Mouse (Mus musculus) yolk sac, embryonic 10.5 days (tissue): ENCODE data around the gene Ankrd27.
"Not testable (repeated sequence)": the region's sequence is repeated elsewhere in the genome, so short reads cannot be mapped to it uniquely, and the experiment has no call there.

Source experiments
- DNase-seq: peaks from one replicate; pipeline ENCODE4 v3.0.0-alpha.2; 2017; ENCODE audit warnings: low spot score

Ankrd27 gene

DNA sequence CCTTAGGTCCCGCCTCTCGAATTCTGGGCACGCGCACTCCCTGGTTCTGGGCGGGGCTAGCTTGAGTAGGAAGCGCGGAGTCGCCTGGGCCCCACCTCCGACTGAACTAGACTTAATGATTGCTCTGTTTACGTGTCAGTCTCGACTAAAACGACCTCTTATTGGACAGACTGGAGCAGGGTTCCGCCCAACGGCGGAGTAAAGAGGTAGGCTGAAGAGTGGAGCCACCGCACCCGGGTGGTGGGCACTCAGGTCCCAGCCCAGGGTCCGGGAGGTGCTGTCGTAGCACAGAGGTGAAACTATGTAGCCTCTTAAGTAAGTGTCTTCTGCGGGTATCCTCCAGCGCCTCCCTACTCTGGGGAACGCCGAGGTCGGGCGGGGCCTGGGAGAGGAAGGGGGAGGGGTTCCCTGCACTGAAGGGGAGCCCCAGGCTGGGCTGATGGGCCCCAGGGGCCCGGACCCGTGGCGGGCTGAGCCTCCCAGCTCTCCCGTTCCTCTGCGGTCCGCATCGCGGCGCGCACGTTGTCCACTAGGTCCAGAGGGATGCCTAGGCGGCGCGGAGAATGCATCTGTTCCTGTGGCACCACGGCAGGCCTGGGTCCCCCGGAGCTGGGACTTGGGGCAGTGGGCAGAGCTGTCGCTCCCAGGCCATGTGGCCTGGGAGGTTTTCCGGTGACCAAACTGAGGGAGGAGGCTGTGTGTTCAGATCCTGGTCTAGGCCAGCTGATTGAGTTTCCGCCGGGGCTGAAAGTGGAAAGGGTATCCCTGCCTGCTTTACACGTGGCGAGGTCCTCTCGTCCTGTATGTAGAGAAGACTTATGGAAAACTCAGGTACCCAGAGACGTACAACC, at the start of gene Ankrd27:
Ankrd27 (plus strand) TSS at position 190 of the 851 bp plus-strand sequence.
- peak; percentile 96 for DNase-seq

- no peak for DNase-seq
Observed at GRCm38 (mm10) chr7:35537562-35537961, 48.5 kb upstream of the Ankrd27 start, which contains the start of gene Tdrd12. TSS of gene Tdrd12 (minus strand) at chr7:35537745.

DNA sequence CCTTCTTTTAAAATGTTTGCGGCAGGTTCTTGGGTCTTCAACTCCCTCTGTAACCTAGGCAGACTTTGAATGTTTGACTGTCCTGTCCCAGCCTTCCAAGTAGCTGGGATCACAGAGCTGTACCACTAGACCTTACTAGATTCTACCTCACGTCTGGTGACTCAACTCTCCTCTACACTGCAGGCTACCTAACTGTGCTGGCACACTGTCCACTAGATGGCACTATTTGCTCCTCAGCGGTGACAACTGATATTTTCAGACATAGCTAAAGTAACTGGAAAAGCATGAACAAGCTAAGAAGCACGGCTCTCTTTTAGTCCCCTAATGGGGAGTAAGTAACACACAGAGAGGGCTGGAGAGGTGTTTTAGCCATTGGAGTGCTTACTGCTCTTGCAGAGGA, 40.2 kb upstream of the Ankrd27 start:
- DNase-seq: peak; percentile 42

GRCm38 (mm10) chr7:35553751-35554604, 32.1 kb upstream of the Ankrd27 start:
- DNase-seq: no peak

DNA sequence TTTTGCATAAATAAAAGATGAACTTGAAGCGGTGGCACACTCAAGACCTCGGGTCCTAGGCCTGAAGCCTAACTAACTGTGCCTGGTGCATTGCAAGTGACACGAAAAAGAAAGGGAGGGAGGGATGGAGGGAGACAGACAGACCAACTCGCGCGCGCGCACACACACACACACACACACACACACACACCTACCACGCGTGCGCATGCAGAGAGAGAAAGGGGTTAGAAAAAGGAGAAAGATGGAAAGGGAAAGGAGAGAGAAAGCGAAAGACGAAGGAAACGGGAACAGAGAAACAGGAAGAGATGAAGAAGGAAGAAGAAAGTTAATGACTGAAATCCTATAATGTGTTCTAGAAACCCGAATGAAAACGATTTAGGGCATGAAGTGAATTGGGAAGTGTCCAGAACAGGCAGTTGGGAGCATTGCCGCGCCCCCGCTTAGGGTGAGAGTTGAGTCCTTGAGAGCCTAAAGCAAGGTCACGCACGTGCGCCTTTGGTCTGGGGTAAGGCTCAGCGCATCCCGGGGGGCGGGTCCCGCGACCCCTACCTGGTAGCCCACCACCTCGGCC, 31.4 kb upstream of the Ankrd27 start:
- DNase-seq: peak; percentile 18

DNA sequence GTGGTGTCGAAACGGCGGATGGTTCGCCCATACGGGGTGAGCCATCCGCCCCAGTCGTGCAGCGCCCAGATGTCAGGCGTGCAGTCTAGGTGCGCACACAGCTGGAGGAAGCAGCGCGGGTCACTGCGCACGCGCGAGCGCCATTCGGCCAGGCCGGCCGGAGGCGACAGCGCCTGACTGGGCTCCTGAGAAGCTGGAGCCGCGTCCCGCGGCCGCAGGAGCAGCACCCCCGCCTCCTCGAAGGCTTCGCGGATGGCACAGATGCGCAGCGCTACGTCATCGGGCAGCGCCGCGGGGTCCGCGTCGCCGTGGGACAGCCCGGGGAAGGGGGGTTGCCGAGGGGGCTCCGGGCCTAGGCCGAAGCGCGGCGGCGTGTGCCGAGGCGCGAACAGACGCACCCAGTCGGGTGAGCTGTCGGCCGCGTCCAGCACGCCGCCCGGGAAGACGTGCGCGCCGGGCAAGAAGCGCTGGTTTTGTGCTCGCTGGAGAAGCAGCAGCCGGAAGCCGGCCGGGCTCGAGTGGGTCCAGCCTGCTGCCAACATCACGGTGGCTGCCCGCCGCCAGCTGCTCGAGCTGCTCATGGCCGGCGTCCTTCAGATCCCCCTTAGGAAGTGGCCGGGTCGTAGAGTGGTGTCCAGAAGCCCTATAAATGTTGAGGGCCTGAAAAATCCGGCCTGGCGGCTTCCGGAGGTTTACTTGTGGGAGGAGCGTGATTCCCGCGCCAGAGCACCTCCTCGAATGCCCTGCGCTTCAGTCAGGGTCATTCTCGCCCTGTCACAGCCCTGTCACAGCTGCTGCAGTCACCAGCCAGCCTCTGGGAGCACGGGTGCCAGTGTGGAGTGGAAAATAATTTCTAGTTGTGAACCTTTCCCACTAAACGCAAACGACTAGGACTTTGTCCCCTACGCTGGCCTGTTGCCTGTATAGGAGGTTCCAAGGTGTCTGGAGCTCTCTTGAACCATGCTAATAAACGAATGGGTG, 30.5 kb upstream of the Ankrd27 start:
- DNase-seq: peak; percentile 88

DNA sequence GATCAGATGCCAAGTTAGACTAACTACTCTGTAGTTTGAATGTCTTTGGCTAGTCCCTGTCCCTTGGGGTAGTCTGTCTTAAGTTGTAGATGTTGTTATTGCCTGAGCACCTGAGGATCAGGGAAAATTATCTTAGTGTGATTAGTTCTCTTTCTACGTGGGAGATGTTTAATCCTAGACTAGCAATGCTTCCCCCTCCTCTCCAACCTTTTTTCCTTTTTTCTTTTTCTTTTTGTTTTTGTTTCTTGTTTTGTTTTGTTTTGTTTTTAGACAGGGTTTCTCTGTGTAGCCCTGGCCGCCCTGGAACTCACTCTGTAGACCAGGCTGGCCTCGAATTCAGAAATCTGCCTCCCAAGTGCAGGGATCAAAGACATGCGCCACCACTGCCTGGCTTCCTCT, 29.8 kb upstream of the Ankrd27 start, which contains the start of gene Nudt19:
Nudt19 (minus strand) TSS at position 100 of the 399 bp plus-strand sequence.
- DNase-seq: no peak

GRCm38 (mm10) chr7:35556905-35557304, 29.1 kb upstream of the Ankrd27 start:
- DNase-seq: no peak

DNA sequence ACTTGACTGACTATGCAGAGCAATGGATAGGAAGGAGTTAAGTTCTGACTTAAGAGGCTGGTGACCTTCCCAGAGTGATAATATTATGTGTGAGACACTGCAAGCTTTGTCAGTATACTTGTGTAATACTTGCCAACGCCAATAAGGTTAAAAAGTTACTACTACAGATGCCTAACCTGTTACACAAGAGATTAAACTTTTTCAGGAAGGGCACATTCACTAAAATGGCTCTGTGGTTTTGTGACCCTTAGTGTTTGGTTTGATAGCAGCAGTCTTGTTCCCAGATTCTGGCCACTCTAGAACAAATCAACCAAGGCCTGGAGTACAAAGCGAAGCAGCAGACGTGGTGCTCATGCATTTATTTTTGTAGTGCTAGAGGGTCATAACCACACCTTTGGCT, 28.5 kb upstream of the Ankrd27 start:
- DNase-seq: peak; percentile 47

GRCm38 (mm10) chr7:35558681-35559080, 27.4 kb upstream of the Ankrd27 start:
- no peak for DNase-seq

DNA sequence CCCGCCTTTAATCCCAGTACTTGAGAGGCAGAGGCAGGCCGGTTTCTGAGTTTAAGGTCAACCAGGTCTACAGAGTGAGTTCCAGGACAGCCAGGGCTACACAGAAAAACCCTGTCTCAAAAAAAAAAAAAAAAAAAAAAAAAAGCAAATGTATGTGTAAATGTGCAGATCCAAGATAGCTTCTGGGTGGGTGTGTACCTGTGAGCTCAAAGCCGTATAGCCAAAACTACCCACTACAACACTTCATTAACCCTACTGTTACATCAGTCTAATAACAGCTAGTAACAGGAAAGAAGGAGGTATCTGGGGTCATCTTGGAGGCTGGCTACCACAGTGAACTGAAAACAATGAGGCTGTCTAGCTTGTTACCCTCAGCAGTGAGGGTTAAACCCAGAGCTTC, 26.2 kb upstream of the Ankrd27 start:
- DNase-seq: no peak

- no peak for DNase-seq
Observed at GRCm38 (mm10) chr7:35563071-35563470, 23.0 kb upstream of the Ankrd27 start.

DNA sequence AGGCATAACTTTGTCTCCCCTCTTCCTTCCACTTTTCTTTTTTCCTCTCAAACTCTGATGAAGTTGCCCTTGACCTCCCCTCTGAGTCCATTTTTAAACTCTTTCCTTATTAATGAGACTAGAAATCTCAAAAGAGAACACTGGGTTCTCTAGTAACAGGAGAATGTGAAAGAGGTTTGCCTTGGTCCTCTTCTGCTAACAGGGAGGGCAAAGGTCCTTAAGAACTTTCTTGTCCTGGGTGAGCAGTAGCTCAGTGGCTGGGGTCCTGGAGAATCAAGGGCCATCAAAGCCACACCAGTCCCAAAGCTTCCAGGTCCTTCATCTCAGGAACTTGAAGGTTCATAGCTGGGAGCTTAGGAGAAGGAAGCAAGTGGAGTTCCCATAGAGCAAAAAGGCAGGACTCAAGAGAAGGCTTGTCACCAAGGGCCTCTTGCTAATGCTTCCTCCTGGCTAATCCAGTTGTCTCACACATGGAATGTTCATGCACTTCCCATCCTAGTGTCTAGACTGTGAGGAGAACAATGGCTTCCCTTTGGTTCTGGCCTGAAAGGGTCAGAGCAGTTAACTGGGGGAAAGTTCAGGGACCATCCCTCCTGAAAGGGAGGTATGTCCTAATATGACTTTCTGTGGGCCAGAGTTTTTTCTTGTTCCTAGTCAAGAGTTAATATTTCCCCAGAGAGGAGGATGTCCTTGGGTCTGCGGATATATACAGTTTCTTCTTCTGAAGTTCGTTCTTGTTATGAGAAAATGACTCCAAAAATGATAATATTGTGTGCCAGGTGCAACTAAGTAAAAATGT, 21.8 kb upstream of the Ankrd27 start:
- DNase-seq: no peak

GRCm38 (mm10) chr7:35564872-35565271, 21.2 kb upstream of the Ankrd27 start:
- not testable (repeated sequence) for DNase-seq

DNA sequence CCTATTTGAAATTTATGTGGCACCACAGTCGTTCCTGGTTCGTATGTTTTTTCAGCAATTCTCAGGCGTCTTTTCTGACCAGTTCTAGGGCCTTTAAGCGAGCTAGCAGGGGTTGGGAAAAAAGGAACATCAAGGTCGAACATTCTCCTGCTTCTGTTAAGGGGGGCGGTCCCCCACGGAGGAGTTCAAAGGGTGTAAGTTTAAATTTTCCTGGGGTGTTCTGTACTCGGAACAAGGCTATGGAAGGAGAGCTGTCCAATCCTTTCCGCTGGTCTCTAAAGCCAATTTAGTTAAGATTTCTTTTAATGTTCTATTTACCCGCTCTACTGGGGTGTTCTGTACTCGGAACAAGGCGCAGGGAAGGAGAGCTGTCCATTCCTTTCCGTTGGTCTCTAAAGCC, 20.1 kb upstream of the Ankrd27 start:
- not testable (repeated sequence) for DNase-seq

DNA sequence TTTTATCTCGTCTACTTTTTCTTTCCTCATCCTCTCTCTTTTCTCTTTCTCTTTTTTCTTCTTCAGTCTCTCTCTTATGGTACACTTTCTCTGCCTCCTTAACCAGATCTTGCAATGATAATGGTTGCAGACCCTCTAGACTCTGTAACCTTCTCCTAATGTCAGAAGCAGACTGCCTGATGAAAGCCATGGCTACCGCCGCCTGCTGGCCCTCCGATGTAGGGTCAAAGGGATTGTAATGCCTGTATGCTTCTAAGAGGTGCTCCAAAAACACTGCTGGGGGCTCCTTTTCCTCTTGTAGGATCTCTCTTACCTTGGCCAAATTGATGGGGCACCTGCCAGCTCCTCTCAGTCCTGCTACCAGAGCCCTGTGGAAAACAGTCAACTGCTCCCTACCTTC, 16.3 kb upstream of the Ankrd27 start:
- not testable (repeated sequence) for DNase-seq

GRCm38 (mm10) chr7:35570883-35571282, 15.2 kb upstream of the Ankrd27 start:
- DNase-seq: not testable (repeated sequence)

DNA sequence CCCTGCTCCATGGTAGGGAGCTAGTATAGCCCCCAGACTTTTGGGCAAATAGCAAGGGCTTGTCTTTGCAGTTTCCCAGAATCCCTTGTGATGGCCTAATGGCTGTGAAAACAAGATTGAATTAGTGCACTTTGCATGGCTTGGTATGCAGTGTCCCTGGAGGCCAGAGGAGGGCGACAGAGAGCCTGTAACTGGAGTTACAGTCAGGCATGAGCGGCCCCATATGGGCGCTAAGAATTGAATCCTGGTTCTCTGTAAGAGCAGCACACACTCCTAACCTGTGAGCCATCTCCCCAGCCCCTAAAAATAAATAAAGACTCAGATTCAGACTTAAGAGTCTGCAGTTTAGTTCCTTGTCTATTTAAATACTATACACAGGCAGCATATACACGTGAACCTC, 6.2 kb upstream of the Ankrd27 start:
- no peak for DNase-seq

DNA sequence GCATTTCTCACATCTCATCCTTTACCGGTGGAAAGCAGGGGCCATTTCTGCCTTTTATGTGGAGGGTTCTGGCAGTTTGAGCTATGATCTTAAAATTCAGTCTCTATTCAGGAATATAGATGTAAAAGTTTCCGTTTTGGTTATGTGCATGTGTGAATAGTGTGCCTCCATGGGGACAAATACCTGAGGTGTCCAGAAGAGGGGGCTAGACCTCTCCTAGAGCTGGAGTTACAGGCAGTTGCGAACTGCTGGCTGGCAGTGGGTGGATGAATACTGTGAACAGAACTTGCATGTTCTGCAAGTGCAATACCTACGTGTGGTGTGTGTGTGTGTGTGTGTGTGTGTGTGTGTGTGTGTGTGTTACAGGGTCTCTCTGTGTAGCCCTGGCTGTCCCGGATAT, 3.3 kb upstream of the Ankrd27 start:
- no peak for DNase-seq

GRCm38 (mm10) chr7:35583476-35584025, 2.5 kb upstream of the Ankrd27 start:
- DNase-seq: peak; percentile 37
